Mouse (Mus musculus) intestine, embryonic 15.5 days (tissue): ENCODE results near the gene Tyms. TPM values are rescaled to one million over a fixed set of nuclear protein-coding genes. Genes with fewer than 3 reads are reported as not detected.

Source experiments
- ATAC-seq: fragments of 200-750 bp; cut with Nextera tagmentation; 2 replicates; pipeline ENCODE4 v1.8.0; 2017; ENCODE audit warnings: moderate TSS enrichment, moderate library complexity
- H3K27ac ChIP-seq: fragments of 300-500 bp; sonication (generic); 2 replicates; pipeline ENCODE4 v1.5.1; 2015; ENCODE audit warnings: mild to moderate bottlenecking, inconsistent platforms
- H3K27me3 ChIP-seq: fragments of 300-500 bp; sonication (generic); replicated peaks from 2 replicates; pipeline ENCODE4 v1.6.1; 2015; ENCODE audit warnings: inconsistent platforms
- H3K36me3 ChIP-seq: fragments of 300-500 bp; sonication (generic); 2 replicates; pipeline ENCODE4 v1.6.1; 2015; ENCODE audit warnings: inconsistent platforms
- H3K4me1 ChIP-seq: fragments of 300-500 bp; sonication (generic); replicated peaks from 2 replicates; pipeline ENCODE4 v1.6.1; 2015; ENCODE audit warnings: inconsistent platforms
- H3K4me2 ChIP-seq: fragments of 300-500 bp; sonication (generic); replicated peaks from 2 replicates; pipeline ENCODE4 v1.6.1; 2015; ENCODE audit warnings: mild to moderate bottlenecking, inconsistent platforms
- H3K4me3 ChIP-seq: fragments of 300-500 bp; sonication (generic); replicated peaks from 2 replicates; pipeline ENCODE4 v1.5.1; 2015; ENCODE audit warnings: inconsistent platforms
- H3K9ac ChIP-seq: fragments of 300-500 bp; sonication (generic); 2 replicates; pipeline ENCODE4 v1.6.1; 2015; ENCODE audit warnings: inconsistent platforms
- H3K9me3 ChIP-seq: fragments of 300-500 bp; sonication (generic); 2 replicates; pipeline ENCODE4 v1.6.1; 2016; ENCODE audit warnings: inconsistent platforms
- WGBS: fragments of 180-500 bp; shearing (Covaris S2); methylation state at CpG from one replicate; pipeline ENCODE4 v1.1.7; 2015; 5-methylcytosine and 5-hydroxymethylcytosine counted together
- polyA plus RNA-seq: library from polyadenylated mRNA; unstranded; fragments of >200 nt; fragmentation: Nextera tagmentation; extraction: Ambion mirVana; gene quantifications from 2 replicates; pipeline ENCODE4 v1.2.1, GENCODE M21; 2015

The Tyms gene
- polyA plus RNA-seq, result 276 and 288 TPM in 2 replicates

- H3K4me2 ChIP-seq, result peak within 1 kb of the TSS; percentile 55
- ATAC-seq, result peak; percentile 97
- H3K4me3 ChIP-seq, result peak within 1 kb of the TSS; percentile 66
- 0 out of 2 replicates have a peak, but pooled peaks cover under 1% of the 10 kb centered on the region for H3K36me3 ChIP-seq
- H3K27me3 ChIP-seq, result no peaks in the 10 kb centered on the region
- H3K9ac ChIP-seq, result peak within 1 kb of the TSS; percentile 74
- peaks cover 8% of the 10 kb centered on the region for H3K4me1 ChIP-seq
- no peaks in the 10 kb centered on the region for H3K9me3 ChIP-seq
- H3K27ac ChIP-seq, result peak within 1 kb of the TSS; percentile 85
- WGBS, result 1% methylated on average over 45 of the region's 45 CpGs
Measured at GRCm38 (mm10) chr5:30072825-30073821, at the start of gene Tyms. TSS of gene Tyms (minus strand) at chr5:30073617.

DNA sequence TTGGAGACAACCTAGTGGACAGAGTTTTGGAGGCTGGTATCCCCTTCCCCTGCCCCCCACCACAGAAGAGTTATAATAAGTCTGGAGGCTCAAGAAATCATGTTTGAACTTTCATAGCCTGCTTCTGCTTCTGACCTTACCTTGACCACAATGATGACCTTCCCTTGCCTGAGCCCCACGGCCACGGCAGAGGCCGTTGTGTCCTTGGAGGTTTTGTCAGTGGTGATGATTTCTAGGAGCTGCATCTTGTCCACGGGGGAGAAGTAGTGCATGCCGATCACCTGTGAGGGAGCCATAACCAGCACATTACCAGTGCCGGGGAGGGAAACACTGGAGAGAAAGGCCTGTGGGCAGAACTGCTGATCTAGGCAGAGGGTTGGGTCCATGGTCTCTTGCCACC is 49.1 kb upstream of the Tyms start:
- H3K36me3 ChIP-seq, result peaks cover 68% of the 10 kb centered on the region
- no peak overlapping the region for H3K4me3 ChIP-seq
- ATAC-seq, result no peak
- no peaks in the 10 kb centered on the region for H3K27me3 ChIP-seq
- H3K9ac ChIP-seq, result no peak overlapping the region
- H3K4me1 ChIP-seq, result no peaks in the 10 kb centered on the region
- H3K9me3 ChIP-seq, result no peaks in the 10 kb centered on the region
- no peak overlapping the region for H3K4me2 ChIP-seq
- no peak overlapping the region for H3K27ac ChIP-seq
- 90% methylated on average over 6 of the region's 6 CpGs for WGBS

DNA sequence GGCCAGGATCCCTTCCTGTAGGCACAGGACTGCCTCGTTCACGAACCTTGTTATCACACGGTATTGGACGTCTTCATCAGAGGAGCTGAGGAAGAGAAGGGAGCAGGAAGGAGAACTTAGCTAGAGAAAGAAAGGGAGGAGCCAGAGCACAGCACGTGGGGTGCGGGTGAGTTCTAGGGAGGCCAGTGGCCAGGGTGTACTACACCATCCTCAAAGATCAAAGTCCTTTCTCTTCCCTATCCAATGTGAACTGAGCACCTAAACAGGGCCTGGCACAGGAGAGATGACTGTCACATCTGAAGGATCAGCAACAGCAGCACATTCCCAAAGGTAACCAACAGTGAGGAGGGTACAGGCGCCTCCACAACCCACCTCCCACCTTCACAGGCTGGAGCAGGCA is 46.7 kb upstream of the Tyms start:
- 75% methylated on average over 7 of the region's 7 CpGs for WGBS
- H3K4me3 ChIP-seq, result no peak overlapping the region
- no peaks in the 10 kb centered on the region for H3K4me1 ChIP-seq
- H3K4me2 ChIP-seq, result no peak overlapping the region
- peaks cover 61% of the 10 kb centered on the region for H3K36me3 ChIP-seq
- no peak overlapping the region for H3K27ac ChIP-seq
- no peaks in the 10 kb centered on the region for H3K9me3 ChIP-seq
- peaks cover 4% of the 10 kb centered on the region for H3K27me3 ChIP-seq
- ATAC-seq, result peak; percentile 84
- H3K9ac ChIP-seq, result no peak overlapping the region

- no peak for ATAC-seq
- Histone ChIP-seq H3K36me3 (peaks cover 55% of the 10 kb centered on the region), H3K4me3 (no peak overlapping the region), H3K9me3 (no peaks in the 10 kb centered on the region), H3K27me3 (peaks cover 10% of the 10 kb centered on the region), H3K9ac (no peak overlapping the region), H3K27ac (no peak overlapping the region), H3K4me1 (peaks cover 5% of the 10 kb centered on the region; the same call in 1 of the 2 replicates), H3K4me2 (no peak overlapping the region)
- WGBS, result 83% methylated on average over 6 of the region's 6 CpGs
Measured at GRCm38 (mm10) chr5:30119163-30119562, 45.7 kb upstream of the Tyms start.

DNA sequence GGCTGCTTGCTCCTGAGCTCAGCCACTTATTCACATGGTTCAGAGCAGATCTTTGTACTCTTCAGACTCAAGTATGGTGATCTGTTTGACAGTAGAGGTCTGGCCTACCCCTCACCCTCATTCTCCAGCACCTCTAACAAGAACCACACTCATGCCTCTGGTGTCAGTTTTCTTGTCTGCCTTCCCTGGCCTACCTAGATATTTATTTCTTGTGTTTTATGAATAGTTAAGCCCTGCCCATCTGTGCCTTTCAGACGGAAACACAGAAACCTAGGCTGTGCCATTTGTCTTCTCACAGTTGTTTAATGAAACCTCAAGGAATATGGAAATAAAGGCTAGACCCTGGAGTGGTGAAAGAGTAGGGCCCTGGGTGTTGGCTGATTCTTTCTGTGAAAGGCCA is 44.6 kb upstream of the Tyms start:
- Histone ChIP-seq H3K4me1 (peaks cover 9% of the 10 kb centered on the region), H3K9ac (no peak overlapping the region), H3K27ac (no peak overlapping the region), H3K27me3 (peaks cover 20% of the 10 kb centered on the region), H3K4me2 (no peak overlapping the region), H3K36me3 (peaks cover 49% of the 10 kb centered on the region), H3K4me3 (no peak overlapping the region), H3K9me3 (no peaks in the 10 kb centered on the region)
- 66% methylated on average over 1 of the region's 1 CpGs for WGBS
- no peak for ATAC-seq

DNA sequence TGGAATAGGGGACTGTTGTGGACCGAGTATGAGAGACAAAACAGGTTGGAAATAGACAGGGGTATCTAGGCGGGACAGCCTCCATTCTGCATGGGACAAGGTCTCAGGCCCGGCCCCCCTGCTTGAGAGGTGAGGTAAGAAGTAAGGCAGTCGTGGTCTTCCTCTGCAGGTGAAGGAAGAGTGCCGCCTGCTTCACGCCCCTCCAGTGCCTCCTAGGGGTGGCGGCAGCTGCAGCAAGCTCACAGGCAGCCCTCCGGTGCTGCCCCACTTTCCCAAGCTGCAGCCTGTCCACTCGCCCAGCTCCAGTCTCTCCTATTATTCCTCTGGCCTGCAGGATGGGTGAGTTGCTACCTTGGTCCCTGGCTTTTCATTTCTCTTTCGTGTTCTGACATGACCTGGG is 42.3 kb upstream of the Tyms start:
- no peak overlapping the region for H3K9ac ChIP-seq
- H3K27ac ChIP-seq, result no peak overlapping the region
- no peaks in the 10 kb centered on the region for H3K9me3 ChIP-seq
- peaks cover 18% of the 10 kb centered on the region for H3K4me1 ChIP-seq
- no peak overlapping the region for H3K4me2 ChIP-seq
- no peak for ATAC-seq
- 37% methylated on average over 10 of the region's 10 CpGs for WGBS
- peaks cover 30% of the 10 kb centered on the region for H3K36me3 ChIP-seq
- no peak overlapping the region for H3K4me3 ChIP-seq
- peaks cover 20% of the 10 kb centered on the region for H3K27me3 ChIP-seq

- ATAC-seq, result no peak; the same call in 1 of the 2 replicates
- Histone ChIP-seq H3K9me3 (no peaks in the 10 kb centered on the region), H3K4me3 (peak overlapping the region; percentile 60), H3K4me1 (peaks cover 24% of the 10 kb centered on the region), H3K36me3 (peaks cover 22% of the 10 kb centered on the region), H3K27ac (no peak overlapping the region), H3K27me3 (peaks cover 20% of the 10 kb centered on the region), H3K9ac (peak overlapping the region; percentile 63), H3K4me2 (peak overlapping the region; percentile 98)
- under 1% methylated on average over 28 of the region's 28 CpGs for WGBS
Measured at GRCm38 (mm10) chr5:30114761-30115140, 41.3 kb upstream of the Tyms start.

DNA sequence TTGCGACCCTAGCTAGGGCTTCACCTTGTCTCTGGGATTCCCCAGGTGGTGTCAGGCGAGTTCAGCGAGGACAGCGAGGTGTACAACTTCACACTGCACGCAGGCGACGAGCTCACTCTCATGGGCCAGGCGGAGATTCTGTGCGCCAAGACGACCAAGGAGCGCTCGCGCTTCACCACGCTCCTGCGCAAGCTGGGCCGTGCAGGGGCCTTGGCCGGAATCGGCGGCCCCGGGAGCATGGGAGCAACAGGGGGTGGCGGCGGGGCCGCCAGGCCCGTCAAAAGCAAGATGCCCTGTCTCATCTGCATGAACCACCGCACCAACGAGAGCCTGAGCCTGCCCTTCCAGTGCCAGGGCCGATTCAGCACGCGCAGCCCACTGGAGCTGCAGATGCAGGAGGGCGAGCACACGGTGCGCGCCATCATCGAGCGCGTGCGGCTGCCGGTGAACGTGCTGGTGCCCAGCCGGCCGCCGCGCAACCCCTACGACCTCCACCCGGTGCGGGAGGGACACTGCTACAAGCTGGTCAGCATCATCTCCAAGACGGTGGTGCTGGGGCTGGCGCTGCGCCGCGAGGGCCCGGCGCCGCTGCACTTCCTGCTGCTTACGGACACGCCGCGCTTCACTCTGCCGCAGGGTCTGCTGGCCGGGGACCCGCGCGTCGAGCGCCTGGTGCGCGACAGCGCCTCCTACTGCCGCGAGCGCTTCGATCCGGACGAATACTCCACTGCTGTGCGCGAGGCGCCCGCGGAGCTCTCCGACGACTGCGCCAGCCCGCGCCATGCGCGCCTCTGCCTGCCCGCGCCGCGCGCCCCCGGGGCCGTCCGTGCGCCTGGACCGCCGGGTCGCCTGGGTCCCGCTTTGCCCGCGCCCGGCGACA is 40.7 kb upstream of the Tyms start:
- ATAC-seq, result peak; percentile 80
- peak overlapping the region; percentile 60 for H3K4me3 ChIP-seq
- peaks cover 20% of the 10 kb centered on the region for H3K27me3 ChIP-seq
- no peak overlapping the region for H3K27ac ChIP-seq
- peak overlapping the region; percentile 63 for H3K9ac ChIP-seq
- WGBS, result 2% methylated on average over 103 of the region's 103 CpGs
- H3K4me1 ChIP-seq, result peaks cover 24% of the 10 kb centered on the region
- H3K9me3 ChIP-seq, result no peaks in the 10 kb centered on the region
- H3K4me2 ChIP-seq, result peak overlapping the region; percentile 98
- H3K36me3 ChIP-seq, result peaks cover 16% of the 10 kb centered on the region

GRCm38 (mm10) chr5:30112533-30113068 is 39.2 kb upstream of the Tyms start:
- H3K27ac ChIP-seq, result no peak overlapping the region
- 75% methylated on average over 3 of the region's 3 CpGs for WGBS
- ATAC-seq, result no peak
- H3K4me3 ChIP-seq, result no peak overlapping the region
- peaks cover 24% of the 10 kb centered on the region for H3K4me1 ChIP-seq
- peaks cover 27% of the 10 kb centered on the region for H3K27me3 ChIP-seq
- H3K9ac ChIP-seq, result no peak overlapping the region
- peaks cover 5% of the 10 kb centered on the region; the same call in 1 of the 2 replicates for H3K36me3 ChIP-seq
- no peak overlapping the region for H3K4me2 ChIP-seq
- H3K9me3 ChIP-seq, result no peaks in the 10 kb centered on the region

- 72% methylated on average over 3 of the region's 3 CpGs for WGBS
- peaks cover 35% of the 10 kb centered on the region for H3K27me3 ChIP-seq
- H3K9ac ChIP-seq, result no peak overlapping the region
- ATAC-seq, result no peak
- H3K27ac ChIP-seq, result no peak overlapping the region
- peaks cover 28% of the 10 kb centered on the region for H3K4me1 ChIP-seq
- peak overlapping the region; percentile 56; the same call in 1 of the 2 replicates for H3K4me2 ChIP-seq
- H3K9me3 ChIP-seq, result no peaks in the 10 kb centered on the region
- peaks cover 5% of the 10 kb centered on the region; the same call in 1 of the 2 replicates for H3K36me3 ChIP-seq
- no peak overlapping the region for H3K4me3 ChIP-seq
Measured at GRCm38 (mm10) chr5:30111771-30112170, 38.4 kb upstream of the Tyms start.

GRCm38 (mm10) chr5:30111126-30111525 is 37.7 kb upstream of the Tyms start:
- peak overlapping the region; percentile 56 for H3K4me2 ChIP-seq
- WGBS, result 2% methylated on average over 18 of the region's 18 CpGs
- ATAC-seq, result peak; percentile 18
- peaks cover 41% of the 10 kb centered on the region for H3K27me3 ChIP-seq
- peak overlapping the region; percentile 49 for H3K27ac ChIP-seq
- H3K9ac ChIP-seq, result peak overlapping the region; percentile 30; the same call in 1 of the 2 replicates
- H3K36me3 ChIP-seq, result no peaks in the 10 kb centered on the region
- H3K4me3 ChIP-seq, result peak overlapping the region; percentile 19
- H3K9me3 ChIP-seq, result no peaks in the 10 kb centered on the region
- peaks cover 28% of the 10 kb centered on the region for H3K4me1 ChIP-seq
